Mouse (Mus musculus) forebrain, embryonic 15.5 days (tissue): ENCODE data around the gene Eri2. TPM values are rescaled to one million over a fixed set of nuclear protein-coding genes. Genes with fewer than 3 reads are reported as not detected.
"Not testable (repeated sequence)": the region's sequence is repeated elsewhere in the genome, so short reads cannot be mapped to it uniquely, and the experiment has no call there.

Source experiments
- ATAC-seq: fragments of 200-750 bp; cut with Nextera tagmentation; replicated peaks from 2 replicates; pipeline ENCODE4 v1.8.0; 2017; ENCODE audit warnings: mild to moderate bottlenecking, moderate TSS enrichment, moderate library complexity
- H3K27ac ChIP-seq: fragments of 300-500 bp; sonication (generic); replicated peaks from 2 replicates; pipeline ENCODE4 v1.5.1; 2015; ENCODE audit warnings: mild to moderate bottlenecking, inconsistent platforms
- H3K27me3 ChIP-seq: fragments of 300-500 bp; sonication (generic); 2 replicates; pipeline ENCODE4 v1.6.1; 2015; ENCODE audit warnings: inconsistent platforms
- H3K36me3 ChIP-seq: fragments of 300-500 bp; sonication (generic); 2 replicates; pipeline ENCODE4 v1.6.1; 2015; ENCODE audit warnings: mild to moderate bottlenecking, inconsistent platforms
- H3K4me1 ChIP-seq: fragments of 300-500 bp; sonication (generic); 2 replicates; pipeline ENCODE4 v1.6.1; 2015; ENCODE audit warnings: inconsistent platforms
- H3K4me2 ChIP-seq: fragments of 300-500 bp; sonication (generic); replicated peaks from 2 replicates; pipeline ENCODE4 v1.6.1; 2015; ENCODE audit warnings: mild to moderate bottlenecking, inconsistent platforms
- H3K4me3 ChIP-seq: fragments of 300-500 bp; sonication (generic); 2 replicates; pipeline ENCODE4 v1.5.1; 2015; ENCODE audit warnings: mild to moderate bottlenecking, inconsistent platforms
- H3K9ac ChIP-seq: fragments of 300-500 bp; sonication (generic); replicated peaks from 2 replicates; pipeline ENCODE4 v1.6.1; 2015; ENCODE audit warnings: mild to moderate bottlenecking, inconsistent platforms
- H3K9me3 ChIP-seq: fragments of 300-500 bp; sonication (generic); 2 replicates; pipeline ENCODE4 v1.6.1; 2016; ENCODE audit warnings: inconsistent platforms
- WGBS: fragments of 180-500 bp; shearing (Covaris S2); methylation state at CpG from one replicate; pipeline ENCODE4 v1.1.7; 2015; ENCODE audit warnings: mixed read lengths; 5-methylcytosine and 5-hydroxymethylcytosine counted together
- polyA plus RNA-seq: library from polyadenylated mRNA; unstranded; fragments of >200 nt; fragmentation: Nextera tagmentation; extraction: Ambion mirVana; gene quantifications from 2 replicates; pipeline ENCODE4 v1.2.1, GENCODE M21; 2015

The Eri2 gene
- polyA plus RNA-seq, 1 experiment from 2014 or later: 22.5 TPM

GRCm38 (mm10) chr7:119783453-119783852 lies 10.4 kb downstream of the Eri2 start:
- no peak overlapping the region for H3K4me3 ChIP-seq
- H3K4me2 ChIP-seq: no peak overlapping the region
- WGBS: 91% methylated on average over 2 of the region's 2 CpGs
- no peak for ATAC-seq
- H3K36me3 ChIP-seq: peaks cover 46% of the 10 kb centered on the region
- H3K4me1 ChIP-seq: no peaks in the 10 kb centered on the region
- H3K9me3 ChIP-seq: no peaks in the 10 kb centered on the region
- H3K9ac ChIP-seq: no peak overlapping the region
- H3K27me3 ChIP-seq: no peaks in the 10 kb centered on the region
- H3K27ac ChIP-seq: no peak overlapping the region

DNA sequence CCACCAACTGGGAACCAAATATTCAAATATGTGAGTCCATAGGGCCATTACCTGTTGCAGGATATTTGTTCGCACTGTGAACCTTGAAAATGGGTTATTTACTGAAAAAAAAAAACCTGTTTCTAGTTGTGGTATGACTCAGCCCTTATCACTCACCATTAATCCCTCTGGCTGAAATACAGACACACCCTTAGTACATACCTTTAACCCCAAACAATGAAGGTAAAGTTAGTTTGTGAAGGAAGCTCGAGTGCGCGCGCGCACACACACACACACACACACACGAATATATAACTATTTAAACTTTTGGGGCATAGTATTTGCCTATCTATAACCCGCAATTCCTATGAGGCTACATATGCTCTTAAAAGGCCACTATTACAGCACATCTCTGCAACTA lies 24.0 kb downstream of the Eri2 start:
- no peak overlapping the region for H3K9ac ChIP-seq
- no peak overlapping the region for H3K4me2 ChIP-seq
- H3K36me3 ChIP-seq: no peaks in the 10 kb centered on the region
- H3K4me3 ChIP-seq: no peak overlapping the region
- H3K9me3 ChIP-seq: no peaks in the 10 kb centered on the region
- 95% methylated on average over 8 of the region's 8 CpGs for WGBS
- no peaks in the 10 kb centered on the region for H3K27me3 ChIP-seq
- no peak for ATAC-seq
- no peak overlapping the region for H3K27ac ChIP-seq
- H3K4me1 ChIP-seq: no peaks in the 10 kb centered on the region

- no peaks in the 10 kb centered on the region for H3K4me1 ChIP-seq
- no peaks in the 10 kb centered on the region for H3K36me3 ChIP-seq
- H3K27ac ChIP-seq: no peak overlapping the region
- no peaks in the 10 kb centered on the region for H3K9me3 ChIP-seq
- no peak overlapping the region for H3K4me3 ChIP-seq
- no peak overlapping the region for H3K4me2 ChIP-seq
- WGBS: 91% methylated on average over 6 of the region's 6 CpGs
- ATAC-seq: no peak
- no peak overlapping the region for H3K9ac ChIP-seq
- no peaks in the 10 kb centered on the region for H3K27me3 ChIP-seq
Measured at GRCm38 (mm10) chr7:119766996-119767395, 26.9 kb downstream of the Eri2 start.

DNA sequence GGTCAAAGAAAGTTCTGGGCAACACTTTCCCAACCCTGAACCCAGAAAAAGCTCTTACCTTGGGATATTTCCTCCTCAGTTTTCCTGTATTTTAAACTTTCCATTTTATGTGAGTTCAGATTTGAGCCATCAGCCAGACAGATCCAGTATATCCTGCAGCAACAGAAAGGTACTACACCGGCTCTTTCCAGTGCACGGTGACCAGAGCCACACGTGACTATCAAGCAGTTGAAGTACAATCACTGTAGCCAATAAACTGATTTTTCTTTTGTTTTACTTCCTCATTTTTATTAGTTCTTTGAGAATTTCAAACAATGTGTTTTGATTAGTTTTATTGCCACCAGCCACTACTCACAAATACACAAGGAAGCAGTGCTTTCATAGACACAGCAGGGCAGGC lies 29.5 kb downstream of the Eri2 start:
- H3K4me2 ChIP-seq: no peak overlapping the region
- H3K9ac ChIP-seq: no peak overlapping the region
- H3K4me3 ChIP-seq: no peak overlapping the region
- H3K9me3 ChIP-seq: no peaks in the 10 kb centered on the region
- WGBS: 93% methylated on average over 3 of the region's 3 CpGs
- no peak overlapping the region for H3K27ac ChIP-seq
- no peaks in the 10 kb centered on the region for H3K36me3 ChIP-seq
- no peak for ATAC-seq
- H3K4me1 ChIP-seq: no peaks in the 10 kb centered on the region
- H3K27me3 ChIP-seq: no peaks in the 10 kb centered on the region

- no peak for ATAC-seq
- Histone ChIP-seq H3K27me3 (no peaks in the 10 kb centered on the region), H3K4me3 (no peak overlapping the region), H3K4me2 (no peak overlapping the region), H3K27ac (no peak overlapping the region), H3K36me3 (no peaks in the 10 kb centered on the region), H3K9ac (no peak overlapping the region), H3K4me1 (no peaks in the 10 kb centered on the region), H3K9me3 (no peaks in the 10 kb centered on the region)
- WGBS: 73% methylated on average over 4 of the region's 4 CpGs
Measured at GRCm38 (mm10) chr7:119762166-119762697, 31.6 kb downstream of the Eri2 start.

DNA sequence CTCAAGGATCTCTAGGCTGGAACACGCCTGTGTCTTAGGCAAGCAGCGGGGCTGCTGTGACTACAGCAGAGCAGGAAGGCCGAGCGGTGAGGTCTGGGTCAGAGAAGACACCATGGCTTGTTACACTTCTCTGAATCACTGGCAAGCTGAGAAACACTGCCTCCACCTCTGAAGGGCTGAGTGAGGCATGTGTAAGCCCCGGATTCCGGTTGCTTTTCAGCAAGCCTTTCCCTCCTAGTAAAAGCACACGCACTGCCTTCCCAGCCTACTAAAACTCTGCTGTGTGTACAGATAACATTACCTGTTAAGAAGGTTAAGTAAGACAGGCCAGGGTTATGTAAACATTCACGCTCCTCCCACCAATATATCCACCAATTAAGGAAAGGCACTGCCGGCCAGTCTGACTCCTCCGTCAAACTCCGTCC lies 33.3 kb downstream of the Eri2 start, which contains the start of gene Acsm3:
TSS of gene Acsm3 (plus strand) at position 397 of the 425 bp plus-strand sequence.
- Histone ChIP-seq H3K27me3 (no peaks in the 10 kb centered on the region), H3K4me3 (no peak within 1 kb of the TSS), H3K9ac (no peak within 1 kb of the TSS), H3K4me2 (no peak within 1 kb of the TSS), H3K27ac (no peak within 1 kb of the TSS), H3K9me3 (no peaks in the 10 kb centered on the region), H3K4me1 (no peaks in the 10 kb centered on the region), H3K36me3 (no peaks in the 10 kb centered on the region)
- no peak for ATAC-seq
- 87% methylated on average over 11 of the region's 11 CpGs for WGBS

GRCm38 (mm10) chr7:119753696-119754095 lies 40.2 kb downstream of the Eri2 start:
- no peaks in the 10 kb centered on the region for H3K27me3 ChIP-seq
- no peak overlapping the region for H3K27ac ChIP-seq
- 81% methylated on average over 1 of the region's 1 CpGs for WGBS
- H3K36me3 ChIP-seq: no peaks in the 10 kb centered on the region
- no peak overlapping the region for H3K4me3 ChIP-seq
- H3K4me1 ChIP-seq: no peaks in the 10 kb centered on the region
- H3K9ac ChIP-seq: no peak overlapping the region
- no peak overlapping the region for H3K4me2 ChIP-seq
- no peak for ATAC-seq
- H3K9me3 ChIP-seq: no peaks in the 10 kb centered on the region

DNA sequence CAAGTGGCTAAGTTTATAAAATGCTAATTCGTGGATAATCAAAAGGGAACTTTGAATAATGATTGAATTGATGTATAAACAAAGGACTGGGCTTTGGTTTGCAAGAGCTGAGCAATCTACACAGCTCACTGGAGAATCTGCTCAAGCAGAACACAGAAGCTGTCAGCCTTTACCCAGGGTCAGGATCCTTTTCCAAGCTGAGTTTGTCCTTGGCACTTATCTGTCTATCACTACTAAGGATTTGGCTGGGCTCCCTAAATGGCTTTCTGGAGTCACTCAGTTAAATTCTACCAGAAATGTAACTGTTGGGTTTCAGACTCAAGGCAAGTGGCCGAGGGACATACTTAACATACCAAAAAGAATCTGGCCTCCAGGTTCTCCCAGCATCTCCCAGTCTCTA lies 43.9 kb downstream of the Eri2 start:
- no peak overlapping the region for H3K4me2 ChIP-seq
- H3K27ac ChIP-seq: no peak overlapping the region
- no peaks in the 10 kb centered on the region for H3K27me3 ChIP-seq
- H3K4me3 ChIP-seq: no peak overlapping the region
- no peaks in the 10 kb centered on the region for H3K4me1 ChIP-seq
- no peak overlapping the region for H3K9ac ChIP-seq
- no peaks in the 10 kb centered on the region for H3K9me3 ChIP-seq
- H3K36me3 ChIP-seq: no peaks in the 10 kb centered on the region
- WGBS: 53% methylated on average over 2 of the region's 2 CpGs
- ATAC-seq: no peak

- Histone ChIP-seq H3K9me3 (no peaks in the 10 kb centered on the region), H3K27ac (no peak overlapping the region), H3K4me3 (no peak overlapping the region), H3K36me3 (no peaks in the 10 kb centered on the region), H3K27me3 (no peaks in the 10 kb centered on the region), H3K9ac (no peak overlapping the region), H3K4me2 (no peak overlapping the region), H3K4me1 (peaks cover 3% of the 10 kb centered on the region; the same call in 1 of the 2 replicates)
- ATAC-seq: no peak
- 77% methylated on average over 2 of the region's 2 CpGs for WGBS
Measured at GRCm38 (mm10) chr7:119748761-119749160, 45.1 kb downstream of the Eri2 start.

GRCm38 (mm10) chr7:119745869-119746268 lies 48.0 kb downstream of the Eri2 start:
- 65% methylated on average over 1 of the region's 1 CpGs for WGBS
- H3K4me3 ChIP-seq: no peak overlapping the region
- no peak overlapping the region for H3K9ac ChIP-seq
- no peak for ATAC-seq
- H3K4me2 ChIP-seq: no peak overlapping the region
- H3K36me3 ChIP-seq: no peaks in the 10 kb centered on the region
- H3K27me3 ChIP-seq: no peaks in the 10 kb centered on the region
- no peaks in the 10 kb centered on the region for H3K9me3 ChIP-seq
- H3K4me1 ChIP-seq: peaks cover 3% of the 10 kb centered on the region; the same call in 1 of the 2 replicates
- H3K27ac ChIP-seq: no peak overlapping the region

GRCm38 (mm10) chr7:119744321-119744720 lies 49.5 kb downstream of the Eri2 start:
- Histone ChIP-seq H3K4me1 (peaks cover 3% of the 10 kb centered on the region; the same call in 1 of the 2 replicates), H3K27ac (no peak overlapping the region), H3K9ac (no peak overlapping the region), H3K36me3 (no peaks in the 10 kb centered on the region), H3K4me3 (peak overlapping the region; percentile 9; the same call in 1 of the 2 replicates), H3K4me2 (peak overlapping the region; percentile 27), H3K27me3 (no peaks in the 10 kb centered on the region), H3K9me3 (no peaks in the 10 kb centered on the region)
- 9% methylated on average over 34 of the region's 34 CpGs for WGBS
- ATAC-seq: no peak

- Histone ChIP-seq H3K9ac (peak overlapping the region; percentile 37; the same call in 1 of the 2 replicates), H3K4me2 (peak overlapping the region; percentile 44), H3K4me3 (peak overlapping the region; percentile 39)
- not testable (repeated sequence) for H3K27me3 ChIP-seq, H3K4me1 ChIP-seq, H3K27ac ChIP-seq, H3K9me3 ChIP-seq, H3K36me3 ChIP-seq
- 3% methylated on average over 43 of the region's 44 CpGs for WGBS
- peak; percentile 79 for ATAC-seq
Measured at GRCm38 (mm10) chr7:119739798-119740468, 53.9 kb downstream of the Eri2 start.

DNA sequence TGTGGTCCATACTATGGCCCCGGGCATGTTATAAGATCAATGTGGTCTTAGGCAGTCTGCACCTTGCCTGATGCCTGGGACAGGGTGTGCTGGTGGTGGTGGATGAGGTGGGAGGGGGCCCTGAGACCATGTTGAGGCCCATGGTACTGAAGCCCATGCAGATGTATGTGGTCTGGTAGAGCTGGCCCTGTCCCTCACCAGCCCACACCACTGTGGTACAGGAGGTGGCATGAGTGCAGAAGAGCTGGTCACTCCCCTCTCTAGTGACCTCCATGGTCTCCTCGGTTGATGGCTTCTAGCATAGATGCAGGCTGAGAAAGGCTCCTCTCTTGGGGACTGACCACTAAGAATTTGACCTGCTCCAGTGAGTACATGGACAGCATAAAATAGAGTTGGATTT lies 55.0 kb downstream of the Eri2 start:
- Histone ChIP-seq H3K4me2 (no peak overlapping the region), H3K4me1 (no peaks in the 10 kb centered on the region), H3K9ac (no peak overlapping the region), H3K27ac (no peak overlapping the region), H3K4me3 (no peak overlapping the region), H3K9me3 (no peaks in the 10 kb centered on the region), H3K36me3 (no peaks in the 10 kb centered on the region), H3K27me3 (no peaks in the 10 kb centered on the region)
- ATAC-seq: no peak; the same call in 1 of the 2 replicates
- 89% methylated on average over 2 of the region's 2 CpGs for WGBS
